Mouse (Mus musculus) neural tube, embryonic 10.5 days (tissue): ENCODE measurements around the gene Btbd35f23.
"Not testable (repeated sequence)": the region's sequence is repeated elsewhere in the genome, so short reads cannot be mapped to it uniquely, and the experiment has no call there.

Source experiments
- DNase-seq: peaks from one replicate; pipeline ENCODE4 v3.0.0-alpha.2; 2017; ENCODE audit warnings: low spot score; ENCODE audit errors: extremely low spot score

Gene Btbd35f23

GRCm38 (mm10) chrX:3076575-3076974 is at the start of gene Btbd35f23:
Btbd35f23 (plus strand) TSS chrX:3076875.
- not testable (repeated sequence) for DNase-seq
